Mouse (Mus musculus) megakaryocyte, embryonic 14.5 days (primary cell): ENCODE data around the gene Ncaph2.

Experiments
- FLI1 ChIP-seq: IDR thresholded peaks from 2 replicates; pipeline ENCODE4 v1.6.1; 2012; ENCODE audit warnings: low read length, inconsistent platforms, mixed read lengths
- GATA1 ChIP-seq: IDR thresholded peaks from 3 replicates; pipeline ENCODE4 v1.6.1; 2012; ENCODE audit warnings: mixed read lengths, low read length, inconsistent platforms, borderline replicate concordance

GRCm38 (mm10) chr15:89363051-89363450, 7.5 kb downstream of the Ncaph2 start:
- no peak for TF ChIP-seq GATA1
- TF ChIP-seq FLI1: no peak
